Mouse (Mus musculus) kidney, postnatal 4 days (tissue): ENCODE data around the gene Slc30a1.
A peak's percentile ranks its signal among the peaks of the same experiment; 100 is the strongest.

Source experiments
- DNase-seq, 2 experiments: peaks; one replicate each; pipeline ENCODE4 v3.0.0; 2021; ENCODE audit warnings: mixed read lengths in 2 of 2

Slc30a1 gene

DNA sequence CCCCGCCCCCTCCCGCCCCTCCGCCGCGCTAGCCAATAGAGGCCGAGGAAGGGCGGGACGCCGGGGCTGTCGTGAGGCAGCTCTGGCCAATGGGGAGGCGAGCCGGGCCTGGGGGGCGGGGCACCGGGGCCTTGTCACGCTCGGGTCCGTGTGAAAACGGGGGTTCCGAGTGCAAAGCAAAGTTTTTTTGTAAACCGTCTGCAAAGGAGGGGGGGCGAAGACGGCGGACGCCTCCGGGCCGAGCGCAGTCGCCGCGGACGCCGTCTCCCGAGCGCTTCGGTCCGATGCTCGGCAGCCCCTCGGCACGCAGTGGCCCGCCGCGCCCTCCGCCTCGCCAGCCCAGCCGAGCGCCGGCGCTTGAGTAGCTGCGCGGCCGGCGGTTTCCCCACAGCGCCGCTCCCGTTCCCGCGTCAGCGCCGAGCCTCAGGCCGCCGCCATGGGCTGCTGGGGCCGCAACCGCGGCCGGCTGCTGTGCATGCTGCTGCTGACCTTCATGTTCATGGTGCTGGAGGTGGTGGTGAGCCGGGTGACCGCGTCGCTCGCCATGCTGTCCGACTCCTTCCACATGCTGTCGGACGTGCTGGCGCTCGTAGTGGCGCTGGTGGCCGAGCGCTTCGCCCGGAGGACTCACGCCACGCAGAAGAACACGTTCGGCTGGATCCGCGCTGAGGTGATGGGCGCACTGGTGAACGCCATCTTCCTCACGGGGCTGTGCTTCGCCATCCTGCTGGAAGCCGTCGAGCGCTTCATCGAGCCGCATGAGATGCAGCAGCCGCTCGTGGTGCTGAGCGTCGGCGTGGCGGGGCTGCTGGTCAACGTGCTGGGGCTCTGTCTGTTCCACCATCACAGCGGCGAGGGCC, at the start of gene Slc30a1:
Gene Slc30a1, plus strand, starts transcription at position 197 of the 860 bp plus-strand sequence.
- peak; percentile 100 for DNase-seq

DNA sequence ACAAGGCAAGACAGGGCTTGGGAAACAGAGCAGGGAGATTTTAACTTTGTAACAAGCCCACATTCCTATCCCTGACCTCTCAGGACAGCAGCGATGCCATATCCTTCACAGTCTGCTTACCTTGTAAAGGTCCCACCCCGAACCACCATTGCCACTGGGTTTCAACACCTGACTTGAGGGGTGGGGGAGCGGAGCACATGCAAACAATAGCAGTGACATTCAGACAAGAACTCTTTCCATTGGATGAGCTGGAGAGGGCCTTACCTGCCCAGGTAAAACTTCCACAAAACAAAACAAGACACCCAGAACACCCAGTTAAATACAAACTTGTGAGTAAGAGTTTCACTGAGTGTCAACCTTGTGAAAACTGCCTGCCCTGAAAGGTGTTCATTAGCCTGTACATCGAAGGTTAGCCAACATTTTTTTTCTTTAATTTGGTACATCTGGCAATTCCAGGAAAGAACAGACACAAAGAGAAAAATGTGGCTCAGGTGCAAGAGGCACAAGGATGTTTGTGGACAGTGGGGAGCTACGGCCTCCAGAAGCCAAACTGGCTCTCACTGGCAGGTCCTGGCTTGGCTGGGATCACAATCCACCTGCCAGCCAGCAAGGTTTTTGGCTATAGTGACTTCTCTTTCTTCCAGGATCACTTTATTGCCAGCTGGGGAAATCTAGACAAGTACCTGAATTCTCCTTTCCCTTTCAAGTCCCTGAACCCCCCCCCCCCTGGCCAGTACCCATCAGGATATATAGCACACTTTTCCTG, 49.5 kb upstream of the Slc30a1 start:
- DNase-seq, result no peak

GRCm38 (mm10) chr1:191858136-191858535, 48.4 kb upstream of the Slc30a1 start:
- no peak for DNase-seq

DNA sequence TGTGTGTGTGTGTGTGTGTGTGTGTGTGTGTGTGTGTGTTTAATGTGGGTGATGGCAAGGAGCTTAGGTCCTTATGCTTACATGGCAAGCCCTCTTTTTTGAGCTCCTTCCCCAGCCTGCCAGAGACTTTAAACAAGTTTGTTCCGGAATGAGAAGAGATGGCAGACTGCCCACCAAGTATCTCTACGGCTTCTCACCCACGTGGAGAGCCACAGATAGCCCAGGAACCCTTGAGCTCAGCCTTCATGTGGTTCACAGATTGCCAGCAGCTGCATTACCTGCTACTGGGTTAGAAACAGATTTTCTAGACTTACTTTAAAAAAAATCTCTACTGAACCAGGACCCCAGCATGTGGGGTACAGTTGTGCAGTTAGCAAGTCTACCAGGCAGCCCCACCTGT, 46.7 kb upstream of the Slc30a1 start:
- DNase-seq, result no peak

- no peak for DNase-seq
Measured at GRCm38 (mm10) chr1:191861247-191861646, 45.3 kb upstream of the Slc30a1 start.

DNA sequence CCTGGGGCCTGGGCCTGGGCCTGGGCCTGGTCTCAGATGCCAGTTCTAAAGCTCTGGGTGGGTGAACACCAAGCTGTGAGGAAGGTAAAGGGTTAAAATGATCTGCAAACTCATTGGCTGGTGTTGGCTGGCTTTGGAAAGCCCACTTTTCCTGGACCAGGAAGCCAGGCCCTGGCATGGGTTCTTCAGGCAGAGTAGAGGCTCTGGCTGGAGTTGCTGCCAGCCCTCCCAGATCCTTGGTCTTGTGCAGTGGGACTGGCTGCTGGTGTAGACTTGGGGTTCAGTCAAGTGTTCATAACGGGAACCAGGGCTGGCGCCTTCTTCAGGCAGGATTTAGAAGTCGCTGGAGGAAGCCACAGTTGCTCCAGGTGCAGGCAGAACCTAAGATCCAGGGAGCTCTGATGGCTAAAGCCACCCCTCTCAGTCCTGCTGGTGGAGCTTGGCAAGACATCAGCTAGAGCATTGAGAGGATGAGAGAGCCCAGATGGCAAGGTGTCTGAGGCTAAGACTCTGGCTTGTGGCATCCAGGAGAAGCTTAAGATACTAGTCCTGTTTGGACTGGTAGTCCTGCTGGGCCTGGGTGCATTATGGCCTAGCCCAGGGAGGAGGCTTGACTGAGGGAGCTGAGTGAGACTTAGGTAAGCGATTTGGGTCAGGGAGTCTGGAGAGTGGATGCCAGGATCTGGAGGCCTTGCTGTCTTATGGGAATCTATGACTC, 42.6 kb upstream of the Slc30a1 start:
- DNase-seq, result no peak

GRCm38 (mm10) chr1:191864551-191865027, 42.0 kb upstream of the Slc30a1 start:
- no peak for DNase-seq

DNA sequence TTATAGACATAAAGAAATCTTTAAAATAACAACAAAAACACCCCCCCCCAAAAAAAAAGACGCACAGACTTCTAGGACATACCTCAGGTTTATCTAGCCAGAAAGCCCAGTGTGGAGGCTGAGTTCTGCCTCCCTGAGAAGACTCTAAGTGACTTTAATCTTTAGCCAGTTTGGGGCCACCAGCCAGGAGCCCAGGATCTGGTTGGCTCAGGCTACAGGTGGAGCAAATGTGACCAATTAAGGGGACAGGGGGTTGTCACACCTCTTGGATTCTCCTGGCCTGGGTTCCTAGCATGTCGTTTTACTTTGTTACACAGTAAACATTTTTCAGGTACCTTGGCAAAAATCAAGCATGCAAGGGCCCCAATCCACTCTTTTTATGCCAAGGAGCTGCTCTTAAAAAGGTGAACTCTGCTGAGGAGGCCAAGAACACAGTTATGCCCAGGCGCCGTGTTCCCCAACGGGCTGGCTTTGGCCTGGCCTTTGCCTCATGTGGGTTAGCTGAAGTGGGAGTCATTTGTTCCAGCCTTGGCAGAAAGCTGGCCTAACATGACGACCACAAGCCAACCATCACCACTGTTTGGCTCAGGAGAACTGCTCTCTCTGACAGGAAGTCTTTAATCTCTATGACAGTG, 34.4 kb upstream of the Slc30a1 start:
- DNase-seq, result no peak

DNA sequence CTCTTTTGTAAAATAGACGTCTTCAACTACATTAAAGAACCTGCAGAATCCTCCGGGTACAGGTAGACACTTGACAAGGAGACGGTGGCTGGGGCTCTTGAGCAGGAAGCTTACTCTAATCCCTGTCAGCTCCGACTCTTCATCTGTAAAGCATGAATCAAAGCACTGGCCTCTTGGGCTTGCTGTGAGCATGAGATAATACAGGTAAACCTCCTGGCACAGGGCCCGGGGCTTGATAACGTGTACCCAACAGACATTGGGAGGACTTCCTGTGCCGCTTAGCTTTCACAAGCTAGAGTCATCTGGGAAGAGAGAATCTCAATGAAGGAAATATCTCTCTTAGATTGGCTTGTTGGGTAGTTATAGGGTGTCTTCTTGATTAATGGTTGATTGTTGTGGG, 31.6 kb upstream of the Slc30a1 start:
- no peak for DNase-seq

- peak in 1 of 2 experiments; percentile 29 for DNase-seq
Measured at GRCm38 (mm10) chr1:191875683-191876305, 30.8 kb upstream of the Slc30a1 start.

- no peak for DNase-seq
Measured at GRCm38 (mm10) chr1:191877681-191878080, 28.9 kb upstream of the Slc30a1 start.

DNA sequence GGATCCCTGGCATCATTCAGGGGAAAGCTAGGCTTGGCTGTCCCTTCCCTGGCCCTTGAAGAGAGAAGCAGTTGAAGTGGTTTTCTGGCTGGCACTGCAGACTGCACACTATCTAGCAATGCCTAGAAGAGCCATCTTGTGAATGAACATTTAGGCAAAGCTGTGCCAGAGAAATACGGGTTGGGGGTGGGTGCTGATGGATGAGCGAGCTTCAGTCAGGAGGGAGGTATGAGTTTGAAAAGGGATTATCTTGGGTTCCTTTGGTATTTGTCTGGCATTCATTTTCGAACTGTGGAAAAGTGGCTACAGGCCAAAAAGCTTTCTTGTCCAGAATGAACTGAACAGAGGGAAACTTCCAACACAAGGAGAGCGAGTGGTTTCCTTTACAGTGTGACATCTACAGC, 28.0 kb upstream of the Slc30a1 start:
- DNase-seq, result no peak

DNA sequence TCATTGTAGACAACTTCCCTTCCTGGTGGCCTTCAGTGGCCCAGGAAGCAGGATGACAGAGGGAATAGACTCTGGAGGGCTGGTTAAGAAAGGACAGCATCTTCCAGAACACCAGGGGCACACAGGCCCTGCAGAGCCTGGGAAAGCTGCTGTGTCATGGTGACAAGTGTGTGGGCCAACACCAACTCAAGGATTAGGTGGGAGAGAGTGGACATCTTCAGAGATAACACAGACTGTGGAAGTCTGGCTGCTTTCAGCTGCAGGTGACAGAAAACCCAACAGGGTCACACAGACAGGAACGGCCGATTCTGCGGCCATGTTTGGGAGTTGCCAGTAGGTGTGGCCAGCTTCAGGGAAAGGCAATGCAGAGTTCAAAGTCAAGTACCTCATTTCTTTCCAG, 26.3 kb upstream of the Slc30a1 start:
- DNase-seq, result no peak

- no peak for DNase-seq
Measured at GRCm38 (mm10) chr1:191880921-191881609, 25.5 kb upstream of the Slc30a1 start.

DNA sequence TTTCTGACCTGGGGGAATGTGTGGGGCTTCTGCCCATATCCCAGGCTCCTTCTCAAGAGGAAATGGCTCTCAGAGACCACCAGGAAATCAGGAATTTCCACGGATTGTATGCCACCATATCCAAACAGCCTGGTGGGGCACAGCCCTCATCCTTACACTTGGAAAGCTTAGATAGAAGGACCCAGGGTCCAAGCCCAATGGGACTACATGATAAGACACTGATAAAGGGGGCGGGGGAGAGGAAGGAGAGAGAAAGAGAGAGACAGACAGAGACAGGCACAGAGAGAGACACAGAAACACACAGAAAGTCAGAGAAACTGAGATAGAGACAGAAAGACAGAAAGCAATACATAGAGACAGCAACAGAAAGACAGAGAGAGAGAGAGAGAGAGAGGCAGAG, 24.9 kb upstream of the Slc30a1 start:
- DNase-seq, result no peak

DNA sequence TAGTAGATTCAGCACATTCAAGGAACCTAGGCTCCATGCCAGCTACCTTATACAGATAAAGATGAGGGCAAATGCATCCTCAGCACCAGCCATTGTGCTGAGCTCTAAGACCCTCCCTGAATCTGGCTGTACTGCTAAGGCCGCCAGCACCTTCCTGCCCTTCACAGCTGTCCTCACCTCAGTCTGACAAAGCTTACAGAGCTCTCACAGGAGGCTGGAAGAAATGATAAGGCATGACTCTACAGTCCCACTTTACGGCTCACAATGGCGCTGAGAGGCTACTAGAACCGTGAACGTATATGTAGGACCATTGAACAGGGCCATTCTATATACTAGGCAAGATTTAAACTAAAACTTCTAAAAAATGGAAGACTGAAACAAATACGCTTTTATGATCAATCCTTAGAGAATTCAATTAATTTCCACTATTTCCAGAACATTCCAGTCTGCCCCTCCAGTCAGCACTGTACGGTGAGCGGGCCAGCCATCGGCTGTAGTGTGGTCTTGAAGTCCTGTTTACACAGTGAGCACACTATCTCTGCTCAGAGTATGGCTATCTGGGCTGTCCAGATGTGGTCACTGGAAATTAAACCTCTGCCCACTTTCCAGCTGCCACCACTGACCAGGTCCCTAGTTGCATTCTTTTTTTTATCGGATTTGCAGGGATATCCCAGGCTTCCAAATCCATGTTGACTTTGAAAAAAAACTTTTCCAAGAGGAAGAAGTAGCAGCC, 23.9 kb upstream of the Slc30a1 start:
- DNase-seq, result no peak

DNA sequence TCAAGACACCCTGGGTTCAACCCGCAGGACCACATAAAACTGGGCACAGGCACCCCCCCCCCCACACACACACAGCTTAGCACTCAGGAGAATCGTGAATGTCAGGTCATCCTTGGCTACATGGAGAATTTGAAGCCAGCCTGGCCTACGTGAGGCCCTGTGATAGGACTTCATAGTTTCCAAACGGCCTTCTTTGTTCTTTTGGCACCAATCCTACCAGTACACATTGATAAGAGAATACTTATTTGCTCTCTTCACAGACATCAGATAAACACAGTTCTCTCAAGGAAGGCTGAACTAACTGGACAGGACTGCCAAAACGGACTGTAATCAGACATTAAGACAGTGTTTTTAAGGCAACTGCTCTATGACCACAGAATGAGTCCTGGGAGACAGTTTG, 22.9 kb upstream of the Slc30a1 start:
- no peak for DNase-seq

GRCm38 (mm10) chr1:191891912-191892311, 14.7 kb upstream of the Slc30a1 start:
- DNase-seq, result no peak

DNA sequence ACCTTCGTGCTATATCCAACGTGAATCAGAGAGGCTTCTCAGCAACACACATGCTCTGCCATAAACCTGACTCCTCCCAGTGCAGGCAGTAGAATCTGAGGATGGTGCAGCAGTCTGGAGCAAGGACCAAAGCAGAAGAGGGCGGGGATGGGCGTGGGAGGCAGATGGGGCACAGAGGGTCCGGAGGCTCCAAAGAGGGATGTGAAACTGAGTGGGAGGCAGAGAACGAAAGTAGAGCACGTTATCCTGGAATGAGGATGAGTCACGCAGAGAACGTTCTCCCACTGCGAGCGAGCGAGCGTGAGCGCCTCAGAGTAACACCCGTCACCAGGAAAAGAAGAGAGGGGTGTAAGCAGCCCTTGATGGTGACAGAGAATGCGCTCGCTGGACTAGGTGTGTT, 12.2 kb upstream of the Slc30a1 start:
- DNase-seq, result peak; percentile 31 to 50

DNA sequence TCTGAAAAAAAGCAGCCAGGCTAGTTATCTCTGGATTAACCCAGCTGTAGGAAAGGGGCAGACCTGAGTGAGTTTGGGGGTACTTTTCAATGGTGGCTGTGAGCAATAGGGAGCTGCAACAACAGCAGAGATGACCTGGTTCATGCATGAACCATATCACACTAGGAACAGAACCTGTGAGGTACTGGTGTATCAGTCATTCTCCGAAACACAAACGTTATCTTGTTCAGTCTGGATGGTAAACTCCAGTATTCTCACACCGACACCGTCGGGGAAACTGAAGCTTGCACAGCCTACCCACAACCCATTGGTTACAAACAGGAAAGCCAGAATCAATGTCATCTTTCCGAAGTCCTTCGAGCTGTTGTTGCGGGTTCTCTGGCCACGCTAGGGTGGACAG, 11.7 kb upstream of the Slc30a1 start:
- no peak for DNase-seq
